Mouse (Mus musculus) liver, postnatal 0 days (tissue): ENCODE results near the gene Ppp4r4. TPM values are rescaled to one million over a fixed set of nuclear protein-coding genes. Genes with fewer than 3 reads are reported as not detected.
"Not testable (repeated sequence)": the region's sequence is repeated elsewhere in the genome, so short reads cannot be mapped to it uniquely, and the experiment has no call there.

ENCODE experiments used
- ATAC-seq: fragments of 200-750 bp; cut with Nextera tagmentation; 2 replicates; pipeline ENCODE4 v1.8.0; 2017; ENCODE audit warnings: mild to moderate bottlenecking, moderate library complexity
- DNase-seq: peaks from one replicate; pipeline ENCODE4 v3.0.0-alpha.2; 2016
- H3K27ac ChIP-seq: fragments of 300-500 bp; sonication (generic); 2 replicates; pipeline ENCODE4 v1.5.1; 2014; ENCODE audit warnings: antibody characterized with exemption, moderate library complexity, mild to moderate bottlenecking, low read depth
- H3K27me3 ChIP-seq: fragments of 300-500 bp; sonication (generic); 2 replicates; pipeline ENCODE4 v1.6.1; 2014; ENCODE audit warnings: low read length, control low read depth, mixed read lengths; ENCODE audit not compliant: insufficient read depth
- H3K36me3 ChIP-seq: fragments of 300-500 bp; sonication (generic); replicated peaks from 2 replicates; pipeline ENCODE4 v1.6.1; 2014; ENCODE audit warnings: mild to moderate bottlenecking, control low read depth, low read length, moderate library complexity, mixed read lengths; ENCODE audit not compliant: insufficient read depth
- H3K4me1 ChIP-seq: fragments of 300-500 bp; sonication (generic); 2 replicates; pipeline ENCODE4 v1.6.1; 2014; ENCODE audit warnings: antibody characterized with exemption, mild to moderate bottlenecking, control low read depth; ENCODE audit not compliant: insufficient read depth
- H3K4me2 ChIP-seq: fragments of 300-500 bp; sonication (generic); 2 replicates; pipeline ENCODE4 v1.6.1; 2014; ENCODE audit warnings: low read depth, mild to moderate bottlenecking, low read length, moderate library complexity, mixed read lengths
- H3K4me3 ChIP-seq: fragments of 300-500 bp; sonication (generic); 2 replicates; pipeline ENCODE4 v1.5.1; 2014; ENCODE audit warnings: low read depth, low read length
- H3K9ac ChIP-seq: fragments of 300-500 bp; sonication (generic); replicated peaks from 2 replicates; pipeline ENCODE4 v1.6.1; 2014; ENCODE audit warnings: mild to moderate bottlenecking, moderate library complexity
- H3K9me3 ChIP-seq: fragments of 300-500 bp; sonication (generic); 2 replicates; pipeline ENCODE4 v1.6.1; 2016; ENCODE audit warnings: mild to moderate bottlenecking, control low read depth, low read length, mixed read lengths
- CTCF ChIP-seq: sonication (generic); IDR thresholded peaks from 2 replicates; pipeline ENCODE4 v1.5.1; 2016; ENCODE audit warnings: antibody characterized with exemption, low read depth
- EP300 ChIP-seq: IDR thresholded peaks from 2 replicates; pipeline ENCODE4 v1.6.1; 2016; ENCODE audit warnings: antibody characterized with exemption, low read depth, mild to moderate bottlenecking
- WGBS: fragments of 180-500 bp; shearing (Covaris S2); extraction: QIAGEN DNeasy Blood & Tissue Kit; methylation state at CpG from one replicate; pipeline ENCODE4 v1.1.7; 2014; ENCODE audit not compliant: insufficient replicate concordance; 5-methylcytosine and 5-hydroxymethylcytosine counted together
- polyA plus RNA-seq: library from polyadenylated mRNA; unstranded; fragments of >200 nt; fragmentation: Nextera tagmentation; extraction: Ambion mirVana; gene quantifications from 2 replicates; pipeline ENCODE4 v1.2.1, GENCODE M21; 2015

Gene Ppp4r4
- polyA plus RNA-seq, 1 experiment from 2014 or later = 1.1 TPM

DNA sequence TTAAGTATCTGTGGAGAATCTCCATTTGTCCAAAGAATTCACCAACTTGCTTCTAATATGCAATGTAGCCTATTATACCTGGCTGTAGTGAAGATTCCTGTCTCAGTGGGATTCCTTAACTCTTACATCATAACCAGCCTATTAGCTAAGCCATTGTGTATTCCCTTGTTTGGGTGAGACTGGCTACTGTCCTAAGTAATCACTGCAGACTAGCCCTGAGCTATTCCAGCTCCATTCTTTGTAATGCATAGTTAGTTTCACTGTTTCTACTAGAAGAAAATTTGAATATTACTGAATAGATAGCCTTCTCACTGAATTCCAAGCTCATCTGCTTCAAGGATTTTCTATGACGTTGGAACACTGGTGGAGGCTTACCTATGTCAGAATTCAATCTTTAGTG lies 32.6 kb downstream of the Ppp4r4 start:
- TF ChIP-seq CTCF = no peak
- ATAC-seq = no peak
- no peak for DNase-seq
- WGBS = 63% methylated on average over 1 of the region's 1 CpGs
- Histone ChIP-seq H3K4me2 (no peak overlapping the region), H3K4me1 (no peaks in the 10 kb centered on the region), H3K4me3 (no peak overlapping the region), H3K9ac (no peak overlapping the region), H3K27ac (no peak overlapping the region), H3K9me3 (no peaks in the 10 kb centered on the region), H3K36me3 (no peaks in the 10 kb centered on the region), H3K27me3 (no peaks in the 10 kb centered on the region)

DNA sequence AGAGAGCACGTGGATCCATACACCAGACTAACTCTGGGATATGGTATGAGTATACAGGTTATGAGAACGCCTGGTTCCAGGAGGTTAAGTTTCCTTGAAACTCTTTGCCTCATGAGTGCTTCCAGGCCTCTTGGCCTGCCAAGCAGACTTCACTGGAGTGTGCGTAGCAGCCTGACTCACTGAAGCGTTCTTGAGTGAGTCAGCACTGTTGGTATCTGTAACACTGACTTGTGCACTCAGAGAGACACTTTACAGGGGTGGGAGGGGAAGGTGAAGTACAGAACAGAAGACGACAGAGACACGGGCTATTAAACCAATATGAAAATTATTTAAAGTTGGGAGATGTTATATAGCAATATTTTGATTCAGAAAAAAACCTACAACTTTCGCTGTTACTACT lies 33.1 kb downstream of the Ppp4r4 start:
- no peaks in the 10 kb centered on the region for H3K36me3 ChIP-seq
- TF ChIP-seq EP300 (no peak), CTCF (no peak)
- DNase-seq (no peak), ATAC-seq (no peak)
- WGBS = 65% methylated on average over 7 of the region's 7 CpGs
- no peak overlapping the region for H3K4me3 ChIP-seq
- no peaks in the 10 kb centered on the region for H3K9me3 ChIP-seq
- H3K4me2 ChIP-seq = no peak overlapping the region
- H3K27me3 ChIP-seq = no peaks in the 10 kb centered on the region
- no peak overlapping the region for H3K9ac ChIP-seq
- no peaks in the 10 kb centered on the region for H3K4me1 ChIP-seq
- no peak overlapping the region for H3K27ac ChIP-seq

DNA sequence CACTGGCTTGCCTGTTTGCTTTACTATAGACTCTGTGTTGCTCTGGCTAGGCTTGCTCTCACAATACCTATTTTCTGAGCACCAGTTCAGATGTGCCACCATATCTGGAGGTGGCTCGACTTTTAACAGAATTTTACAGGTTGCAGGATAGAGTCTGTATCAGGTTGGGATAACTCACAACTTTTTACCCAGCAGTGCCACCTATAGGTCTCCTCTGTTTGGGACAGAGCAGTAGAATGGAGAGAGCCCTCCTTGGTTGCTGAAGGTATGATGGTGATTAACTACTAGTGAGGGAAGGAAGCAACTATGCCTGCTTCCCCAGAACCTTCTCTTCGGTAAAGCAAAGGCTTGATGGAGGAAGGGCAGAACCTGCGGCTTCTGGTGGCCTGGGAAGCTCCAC lies 35.0 kb downstream of the Ppp4r4 start:
- Histone ChIP-seq H3K4me3 (no peak overlapping the region), H3K4me2 (no peak overlapping the region), H3K36me3 (no peaks in the 10 kb centered on the region), H3K27ac (no peak overlapping the region), H3K9ac (no peak overlapping the region), H3K9me3 (no peaks in the 10 kb centered on the region), H3K27me3 (no peaks in the 10 kb centered on the region), H3K4me1 (no peaks in the 10 kb centered on the region)
- WGBS = 53% methylated on average over 3 of the region's 3 CpGs
- peak; percentile 29 for DNase-seq
- TF ChIP-seq EP300 (no peak), CTCF (peak; percentile 58)
- peak; percentile 56; the same call in 1 of the 2 replicates for ATAC-seq

DNA sequence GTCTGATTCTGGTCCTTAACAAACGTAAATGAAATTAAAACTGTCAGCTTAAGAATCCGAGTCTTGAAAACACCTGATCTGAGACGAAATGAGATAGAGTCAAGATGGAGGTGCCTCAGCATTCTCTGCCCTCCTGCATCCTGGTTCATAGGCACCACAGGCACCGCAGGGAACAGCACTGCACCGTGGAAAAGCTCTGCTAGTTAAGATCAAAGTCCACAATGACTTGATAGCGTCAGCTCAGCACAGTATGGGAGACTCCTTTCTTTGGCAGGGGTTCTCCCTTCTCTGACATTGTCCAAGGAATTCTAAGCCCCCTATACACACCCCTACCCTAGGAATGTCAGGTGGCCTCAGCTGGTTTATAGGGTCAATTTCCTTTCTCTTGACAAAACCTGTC lies 37.6 kb downstream of the Ppp4r4 start:
- TF ChIP-seq EP300 = no peak
- TF ChIP-seq CTCF = no peak
- Histone ChIP-seq H3K4me1 (no peaks in the 10 kb centered on the region), H3K9ac (no peak overlapping the region), H3K27ac (no peak overlapping the region), H3K27me3 (no peaks in the 10 kb centered on the region), H3K4me2 (no peak overlapping the region), H3K36me3 (no peaks in the 10 kb centered on the region), H3K4me3 (no peak overlapping the region), H3K9me3 (no peaks in the 10 kb centered on the region)
- WGBS = 52% methylated on average over 6 of the region's 6 CpGs
- no peak for ATAC-seq
- DNase-seq = no peak

DNA sequence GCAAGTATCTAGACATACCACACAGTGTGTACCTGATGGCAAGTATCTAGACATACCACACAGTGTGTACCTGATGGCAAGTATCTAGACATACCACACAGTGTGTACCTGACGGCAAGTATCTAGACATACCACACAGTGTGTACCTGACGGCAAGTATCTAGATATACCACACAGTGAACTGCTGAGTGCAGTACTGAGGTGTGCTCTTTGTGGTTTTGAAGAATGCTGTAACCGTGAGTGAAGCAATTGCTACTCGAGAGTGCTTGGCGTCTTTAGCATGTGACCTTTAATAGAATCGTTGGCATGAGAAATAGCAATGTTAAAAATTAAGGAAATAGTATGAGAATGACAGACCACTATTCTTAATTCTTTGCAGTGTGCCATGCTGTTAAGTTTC lies 46.1 kb downstream of the Ppp4r4 start:
- not testable (repeated sequence) for H3K27ac ChIP-seq, H3K9ac ChIP-seq, DNase-seq, H3K9me3 ChIP-seq, H3K4me2 ChIP-seq, H3K36me3 ChIP-seq, H3K4me1 ChIP-seq, H3K27me3 ChIP-seq, ATAC-seq, H3K4me3 ChIP-seq
- 76% methylated on average over 6 of the region's 6 CpGs for WGBS

DNA sequence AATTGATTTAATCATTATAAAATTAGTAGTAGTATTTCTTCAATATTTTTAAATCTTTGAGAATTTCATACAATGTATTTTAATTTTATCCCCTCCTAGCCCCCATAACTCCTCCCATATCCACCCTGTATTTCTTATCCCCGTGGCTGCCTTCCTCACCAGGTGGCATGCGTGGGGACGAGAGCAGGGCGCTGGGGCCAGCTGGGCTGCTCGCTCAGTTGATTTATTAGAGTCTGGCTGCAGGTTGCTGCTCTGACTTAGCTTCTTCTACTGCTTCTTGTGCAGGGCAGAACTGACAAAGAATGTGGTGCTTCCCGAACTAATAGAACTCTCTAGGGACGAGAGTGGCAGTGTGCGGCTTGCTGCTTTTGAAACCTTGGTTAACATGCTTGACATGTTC lies 51.7 kb downstream of the Ppp4r4 start:
- Histone ChIP-seq H3K9ac (no peak overlapping the region), H3K36me3 (no peaks in the 10 kb centered on the region), H3K4me3 (no peak overlapping the region), H3K9me3 (no peaks in the 10 kb centered on the region), H3K4me2 (no peak overlapping the region), H3K27me3 (no peaks in the 10 kb centered on the region), H3K4me1 (no peaks in the 10 kb centered on the region), H3K27ac (no peak overlapping the region)
- ATAC-seq (no peak), DNase-seq (no peak)
- WGBS = 85% methylated on average over 8 of the region's 8 CpGs
- TF ChIP-seq EP300 (no peak), CTCF (no peak)

DNA sequence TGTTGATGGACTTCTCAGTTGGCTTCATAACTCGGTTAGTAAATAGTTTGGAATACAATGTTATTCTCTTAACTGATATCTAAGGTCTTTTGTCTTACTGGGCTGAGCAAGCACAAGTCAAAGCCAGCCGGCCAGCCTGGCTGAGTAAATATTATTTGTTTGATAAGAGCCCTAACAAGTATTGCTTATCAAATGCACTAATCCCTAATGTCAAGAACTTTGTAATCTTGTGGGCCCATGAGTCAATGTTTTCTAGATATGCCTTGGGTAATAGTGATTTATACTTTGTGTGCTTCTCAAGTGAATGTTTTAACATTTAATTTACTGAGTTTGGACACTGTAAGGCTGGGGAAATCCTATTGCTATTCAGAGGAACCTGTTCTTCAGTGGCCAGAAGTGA lies 66.3 kb downstream of the Ppp4r4 start:
- Histone ChIP-seq H3K36me3 (no peaks in the 10 kb centered on the region), H3K9ac (no peak overlapping the region), H3K9me3 (no peaks in the 10 kb centered on the region), H3K4me1 (no peaks in the 10 kb centered on the region), H3K4me2 (no peak overlapping the region), H3K27ac (no peak overlapping the region), H3K4me3 (no peak overlapping the region), H3K27me3 (no peaks in the 10 kb centered on the region)
- TF ChIP-seq CTCF (no peak), EP300 (no peak)
- 36% methylated on average over 2 of the region's 2 CpGs for WGBS
- ATAC-seq (0 out of 2 replicates have a peak, but pooled peaks have one; percentile 15), DNase-seq (no peak)
